Mouse (Mus musculus) neural tube, embryonic 15.5 days (tissue): ENCODE measurements at regions not wholly inside any gene's neighbourhood (a gene's known extent, or its start where the extent isn't known, plus 50 kb on each side); places are given as distances from the start of the nearest gene placed in this dataset.

Experiments used
- ATAC-seq: fragments of 200-750 bp; cut with Nextera tagmentation; 2 replicates; pipeline ENCODE4 v1.8.0; 2017; ENCODE audit warnings: mild to moderate bottlenecking, moderate TSS enrichment, moderate library complexity; ENCODE audit not compliant: low FRiP score
- H3K27ac ChIP-seq: fragments of 300-500 bp; sonication (generic); replicated peaks from 2 replicates; pipeline ENCODE4 v1.5.1; 2015; ENCODE audit warnings: mild to moderate bottlenecking, inconsistent platforms
- H3K27me3 ChIP-seq: fragments of 300-500 bp; sonication (generic); replicated peaks from 2 replicates; pipeline ENCODE4 v1.6.1; 2015; ENCODE audit warnings: inconsistent platforms
- H3K36me3 ChIP-seq: fragments of 300-500 bp; sonication (generic); 2 replicates; pipeline ENCODE4 v1.6.1; 2015; ENCODE audit warnings: inconsistent platforms
- H3K4me1 ChIP-seq: fragments of 300-500 bp; sonication (generic); 2 replicates; pipeline ENCODE4 v1.6.1; 2015; ENCODE audit warnings: inconsistent platforms
- H3K4me2 ChIP-seq: fragments of 300-500 bp; sonication (generic); 2 replicates; pipeline ENCODE4 v1.6.1; 2015; ENCODE audit warnings: inconsistent platforms, mild to moderate bottlenecking, moderate library complexity
- H3K4me3 ChIP-seq: fragments of 300-500 bp; sonication (generic); replicated peaks from 2 replicates; pipeline ENCODE4 v1.5.1; 2015; ENCODE audit warnings: mild to moderate bottlenecking, inconsistent platforms
- H3K9ac ChIP-seq: fragments of 300-500 bp; sonication (generic); replicated peaks from 2 replicates; pipeline ENCODE4 v1.6.1; 2015; ENCODE audit warnings: mild to moderate bottlenecking, inconsistent platforms
- H3K9me3 ChIP-seq: fragments of 300-500 bp; sonication (generic); replicated peaks from 2 replicates; pipeline ENCODE4 v1.6.1; 2016; ENCODE audit warnings: inconsistent platforms
- WGBS: fragments of 180-500 bp; shearing (Covaris S2); methylation state at CpG from one replicate; pipeline ENCODE4 v1.1.7; 2015; ENCODE audit warnings: mixed read lengths; 5-methylcytosine and 5-hydroxymethylcytosine counted together

- ATAC-seq = no peak
- no peaks in the 10 kb centered on the region for H3K36me3 ChIP-seq
- no peak overlapping the region for H3K27ac ChIP-seq
- H3K9ac ChIP-seq = no peak overlapping the region
- H3K4me3 ChIP-seq = no peak overlapping the region
- WGBS = 61% methylated on average over 4 of the region's 4 CpGs
- no peak overlapping the region for H3K4me2 ChIP-seq
- no peaks in the 10 kb centered on the region for H3K4me1 ChIP-seq
- H3K9me3 ChIP-seq = 0 out of 2 replicates have a peak, but pooled peaks cover 2% of the 10 kb centered on the region
- no peaks in the 10 kb centered on the region for H3K27me3 ChIP-seq
Measured at GRCm38 (mm10) chr16:74582645-74583423, 171.2 kb upstream of the Robo2 start.

DNA sequence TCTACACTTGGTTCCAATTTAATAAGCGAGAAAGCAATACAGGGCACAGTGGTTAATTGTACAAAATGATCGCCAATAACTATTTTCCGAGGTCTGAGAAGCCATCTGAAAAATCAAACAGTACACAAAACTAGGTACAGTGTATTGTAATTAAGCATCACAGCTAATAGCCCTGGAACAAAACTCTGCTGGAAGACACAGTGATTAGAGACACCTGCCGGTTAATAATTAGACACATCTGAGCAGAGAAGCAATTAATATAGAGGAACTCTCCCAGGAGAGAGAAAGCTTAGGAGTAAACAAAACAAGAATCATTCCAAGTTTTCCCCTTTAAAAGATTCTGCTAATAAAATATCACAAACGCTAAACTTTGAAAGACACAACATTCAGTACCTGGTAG, 136.7 kb upstream of the Robo2 start:
- Histone ChIP-seq H3K36me3 (no peaks in the 10 kb centered on the region), H3K4me2 (no peak overlapping the region), H3K27me3 (no peaks in the 10 kb centered on the region), H3K9me3 (no peaks in the 10 kb centered on the region), H3K4me3 (no peak overlapping the region), H3K4me1 (no peaks in the 10 kb centered on the region), H3K9ac (no peak overlapping the region), H3K27ac (no peak overlapping the region)
- 55% methylated on average over 5 of the region's 5 CpGs for WGBS
- ATAC-seq = no peak

DNA sequence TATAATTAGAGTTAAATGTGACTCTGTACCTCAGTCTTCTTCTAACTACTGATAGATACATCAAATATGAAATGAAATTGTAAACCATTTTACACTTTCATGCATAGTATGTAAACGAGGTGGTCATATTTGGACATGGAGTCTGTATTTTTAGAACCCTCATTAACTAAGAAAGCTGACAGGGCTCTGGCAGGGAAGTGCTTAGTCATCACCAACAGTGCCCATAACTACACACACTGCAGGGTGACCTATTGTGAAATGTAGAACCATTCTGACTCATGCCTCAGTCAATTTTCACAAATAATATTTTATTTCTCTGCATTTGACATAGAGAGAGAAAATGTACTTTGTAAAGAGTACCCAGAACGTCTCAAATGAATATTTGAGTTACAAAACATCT, 118.9 kb upstream of the Robo2 start:
- WGBS = 62% methylated on average over 2 of the region's 2 CpGs

DNA sequence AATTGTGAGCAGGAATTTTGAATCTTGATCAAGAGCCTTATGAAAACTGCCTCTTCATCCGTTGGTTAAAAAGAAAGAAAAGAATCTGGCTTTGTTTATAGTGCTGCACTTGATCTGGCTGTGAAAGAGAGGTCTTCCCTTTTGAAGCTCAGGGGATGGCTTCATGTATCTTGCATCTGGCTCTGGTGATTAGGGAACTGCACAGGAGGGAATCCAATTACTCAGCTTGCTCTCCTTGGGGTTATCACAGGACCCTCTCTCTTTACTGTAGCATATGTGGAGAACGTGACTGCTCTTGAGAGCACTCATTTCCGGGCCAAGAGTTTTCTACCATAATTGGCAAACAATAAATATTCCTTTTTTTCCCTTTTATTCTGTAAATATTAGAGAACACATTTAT, 116.6 kb upstream of the Robo2 start:
- 35% methylated on average over 3 of the region's 3 CpGs for WGBS
- no peak overlapping the region for H3K9ac ChIP-seq
- H3K27ac ChIP-seq = no peak overlapping the region
- no peak for ATAC-seq
- no peak overlapping the region for H3K4me3 ChIP-seq
- no peaks in the 10 kb centered on the region for H3K36me3 ChIP-seq
- no peak overlapping the region for H3K4me2 ChIP-seq
- no peaks in the 10 kb centered on the region for H3K4me1 ChIP-seq
- no peaks in the 10 kb centered on the region for H3K27me3 ChIP-seq
- no peaks in the 10 kb centered on the region for H3K9me3 ChIP-seq

More for the DNA sequence above, 118.9 kb upstream of the Robo2 start:
- H3K9me3 ChIP-seq = no peaks in the 10 kb centered on the region
- H3K4me1 ChIP-seq = no peaks in the 10 kb centered on the region
- no peaks in the 10 kb centered on the region for H3K36me3 ChIP-seq
- ATAC-seq = no peak
- H3K27ac ChIP-seq = no peak overlapping the region
- H3K9ac ChIP-seq = no peak overlapping the region
- H3K4me3 ChIP-seq = no peak overlapping the region
- H3K27me3 ChIP-seq = no peaks in the 10 kb centered on the region
- H3K4me2 ChIP-seq = no peak overlapping the region

GRCm38 (mm10) chr16:74526521-74526920, 114.9 kb upstream of the Robo2 start:
- no peak for ATAC-seq
- H3K27me3 ChIP-seq = no peaks in the 10 kb centered on the region
- 57% methylated on average over 1 of the region's 1 CpGs for WGBS

DNA sequence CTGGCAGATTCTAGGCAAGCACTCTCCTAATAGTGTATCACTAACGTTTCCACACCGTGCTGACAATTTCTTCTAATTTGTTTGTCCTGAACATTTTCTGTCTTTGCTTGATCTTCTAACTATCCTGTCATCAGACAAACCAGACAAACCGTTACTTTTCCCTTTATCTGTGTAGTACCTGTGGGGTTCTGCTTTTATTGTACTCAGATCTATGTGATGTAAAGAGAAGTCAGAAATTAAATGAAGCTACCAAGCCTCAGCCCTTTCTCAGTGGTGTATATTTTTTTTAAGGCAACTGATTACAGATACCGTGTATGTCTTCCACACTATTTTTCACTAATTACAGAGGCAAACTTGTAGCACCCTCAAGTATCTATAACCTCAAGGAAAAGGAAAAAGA, 108.9 kb upstream of the Robo2 start:
- no peaks in the 10 kb centered on the region for H3K27me3 ChIP-seq
- no peaks in the 10 kb centered on the region for H3K4me1 ChIP-seq
- no peaks in the 10 kb centered on the region for H3K36me3 ChIP-seq
- H3K4me3 ChIP-seq = no peak overlapping the region
- H3K27ac ChIP-seq = no peak overlapping the region
- no peak overlapping the region for H3K9ac ChIP-seq
- WGBS = 86% methylated on average over 4 of the region's 4 CpGs
- ATAC-seq = no peak
- no peaks in the 10 kb centered on the region for H3K9me3 ChIP-seq
- no peak overlapping the region for H3K4me2 ChIP-seq

More at GRCm38 (mm10) chr16:74526521-74526920, 114.9 kb upstream of the Robo2 start:
- H3K4me2 ChIP-seq = no peak overlapping the region
- H3K4me1 ChIP-seq = no peaks in the 10 kb centered on the region
- H3K4me3 ChIP-seq = no peak overlapping the region
- no peak overlapping the region for H3K27ac ChIP-seq
- no peaks in the 10 kb centered on the region for H3K36me3 ChIP-seq
- H3K9ac ChIP-seq = no peak overlapping the region
- no peaks in the 10 kb centered on the region for H3K9me3 ChIP-seq

DNA sequence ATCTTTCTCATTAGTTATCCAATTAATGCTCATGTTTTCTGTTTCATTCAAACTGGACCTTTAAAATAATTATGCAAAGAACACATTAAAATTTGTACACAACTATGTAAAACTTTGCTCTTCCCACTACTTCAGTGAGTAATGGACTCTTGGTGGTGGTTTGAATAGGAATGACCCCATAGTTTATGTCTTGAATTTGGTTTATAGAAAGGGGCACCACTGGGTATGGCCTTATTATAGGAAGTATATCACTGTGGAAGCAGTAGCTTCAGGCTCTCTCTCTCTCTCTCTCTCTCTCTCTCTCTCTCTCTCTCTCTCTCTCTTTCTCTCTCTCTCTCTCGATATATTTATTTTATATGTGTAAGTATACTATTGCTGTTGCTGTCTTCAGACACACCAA, 106.3 kb upstream of the Robo2 start:
- Histone ChIP-seq H3K27ac (no peak overlapping the region), H3K9me3 (no peaks in the 10 kb centered on the region), H3K4me2 (no peak overlapping the region), H3K4me1 (no peaks in the 10 kb centered on the region), H3K27me3 (no peaks in the 10 kb centered on the region), H3K36me3 (no peaks in the 10 kb centered on the region), H3K4me3 (no peak overlapping the region), H3K9ac (no peak overlapping the region)
- 100% methylated on average over 1 of the region's 1 CpGs for WGBS
- ATAC-seq = no peak

DNA sequence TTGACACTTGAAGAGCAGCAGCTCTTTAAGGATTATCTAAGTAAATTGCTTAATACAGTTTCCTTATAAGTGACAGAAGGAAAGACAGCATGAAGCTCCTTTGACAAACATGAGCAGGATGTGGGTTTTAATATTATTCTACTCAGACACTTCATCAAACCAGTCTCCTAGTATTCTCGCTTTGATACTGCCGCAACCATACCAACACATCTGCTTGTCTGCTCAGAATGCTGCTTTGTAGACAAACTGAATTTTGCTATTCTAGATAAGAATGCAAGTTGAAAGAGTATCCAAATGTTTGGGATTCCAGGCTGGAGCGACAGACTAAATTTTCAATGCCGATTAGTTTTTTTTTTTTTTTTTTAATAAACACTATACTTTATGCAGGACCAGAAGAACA, 105.7 kb upstream of the Robo2 start:
- H3K9me3 ChIP-seq = no peaks in the 10 kb centered on the region
- H3K36me3 ChIP-seq = no peaks in the 10 kb centered on the region
- no peak overlapping the region for H3K4me3 ChIP-seq
- 93% methylated on average over 4 of the region's 4 CpGs for WGBS
- no peaks in the 10 kb centered on the region for H3K27me3 ChIP-seq
- ATAC-seq = no peak
- H3K27ac ChIP-seq = no peak overlapping the region
- no peak overlapping the region for H3K4me2 ChIP-seq
- H3K4me1 ChIP-seq = no peaks in the 10 kb centered on the region
- H3K9ac ChIP-seq = no peak overlapping the region

- H3K4me1 ChIP-seq = no peaks in the 10 kb centered on the region
- no peak overlapping the region for H3K4me3 ChIP-seq
- ATAC-seq = no peak
- H3K9me3 ChIP-seq = no peaks in the 10 kb centered on the region
- no peaks in the 10 kb centered on the region for H3K27me3 ChIP-seq
- no peak overlapping the region for H3K9ac ChIP-seq
- H3K4me2 ChIP-seq = no peak overlapping the region
- H3K36me3 ChIP-seq = no peaks in the 10 kb centered on the region
- WGBS = 86% methylated on average over 4 of the region's 4 CpGs
- no peak overlapping the region for H3K27ac ChIP-seq
Measured at GRCm38 (mm10) chr16:74514481-74514880, 102.9 kb upstream of the Robo2 start.

- Histone ChIP-seq H3K27ac (no peak overlapping the region), H3K4me1 (no peaks in the 10 kb centered on the region), H3K27me3 (no peaks in the 10 kb centered on the region), H3K4me3 (no peak overlapping the region), H3K36me3 (no peaks in the 10 kb centered on the region), H3K4me2 (no peak overlapping the region), H3K9ac (no peak overlapping the region), H3K9me3 (no peaks in the 10 kb centered on the region)
- 91% methylated on average over 1 of the region's 1 CpGs for WGBS
- no peak for ATAC-seq
Measured at GRCm38 (mm10) chr16:74510383-74510782, 98.8 kb upstream of the Robo2 start.

DNA sequence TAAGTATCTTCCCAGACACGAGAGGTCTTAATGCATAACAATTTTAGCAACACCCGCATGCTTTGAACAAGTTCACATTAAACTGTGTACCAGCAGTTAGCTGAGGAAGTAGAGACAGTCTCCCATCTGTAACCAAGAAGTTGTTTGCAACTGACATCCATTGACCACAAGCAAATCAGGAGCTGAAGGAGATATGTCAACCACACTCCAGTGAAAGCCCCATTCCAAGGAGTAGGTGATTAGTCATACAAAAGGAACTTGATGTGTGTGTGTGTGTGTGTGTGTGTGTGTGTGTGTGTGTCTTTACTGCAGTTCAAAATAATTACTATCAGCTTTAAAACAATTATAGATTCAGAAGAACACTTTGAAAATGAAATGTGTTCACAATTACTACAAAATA, 97.9 kb upstream of the Robo2 start:
- 88% methylated on average over 2 of the region's 2 CpGs for WGBS
- H3K4me2 ChIP-seq = no peak overlapping the region

DNA sequence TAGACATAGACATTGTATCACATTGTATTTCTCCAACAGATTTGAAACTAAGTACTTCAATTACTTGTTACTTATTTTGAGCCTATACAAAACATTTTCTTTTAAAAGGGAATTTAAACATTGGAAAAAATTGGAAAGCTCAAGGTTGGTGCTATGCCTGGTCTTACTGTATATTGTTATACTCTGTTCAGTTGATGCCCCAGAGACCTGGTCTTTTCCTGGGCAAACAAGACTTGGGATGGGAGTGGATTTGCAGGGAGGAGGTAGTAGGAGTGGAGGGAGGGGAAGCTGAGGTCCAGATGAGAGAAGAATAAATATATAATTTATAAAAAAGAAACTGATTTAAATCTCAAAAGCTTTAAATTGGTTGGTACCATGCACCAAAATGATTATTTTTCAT, 95.1 kb upstream of the Robo2 start:
- Histone ChIP-seq H3K27ac (no peak overlapping the region), H3K9ac (no peak overlapping the region)
- ATAC-seq = no peak

More for the DNA sequence above, 97.9 kb upstream of the Robo2 start:
- Histone ChIP-seq H3K4me3 (no peak overlapping the region), H3K9ac (no peak overlapping the region), H3K36me3 (no peaks in the 10 kb centered on the region), H3K27ac (no peak overlapping the region), H3K27me3 (no peaks in the 10 kb centered on the region), H3K9me3 (no peaks in the 10 kb centered on the region), H3K4me1 (no peaks in the 10 kb centered on the region)
- ATAC-seq = no peak

More for the DNA sequence above, 95.1 kb upstream of the Robo2 start:
- H3K9me3 ChIP-seq = no peaks in the 10 kb centered on the region
- no peak overlapping the region for H3K4me2 ChIP-seq
- no peaks in the 10 kb centered on the region for H3K36me3 ChIP-seq
- H3K27me3 ChIP-seq = no peaks in the 10 kb centered on the region
- no peaks in the 10 kb centered on the region for H3K4me1 ChIP-seq
- no peak overlapping the region for H3K4me3 ChIP-seq
